Mouse (Mus musculus): ENCODE results near the gene Ranbp1.
"Not testable (repeated sequence)": the region's sequence is repeated elsewhere in the genome, so short reads cannot be mapped to it uniquely, and the experiment has no call there.

Ranbp1 gene

DNA sequence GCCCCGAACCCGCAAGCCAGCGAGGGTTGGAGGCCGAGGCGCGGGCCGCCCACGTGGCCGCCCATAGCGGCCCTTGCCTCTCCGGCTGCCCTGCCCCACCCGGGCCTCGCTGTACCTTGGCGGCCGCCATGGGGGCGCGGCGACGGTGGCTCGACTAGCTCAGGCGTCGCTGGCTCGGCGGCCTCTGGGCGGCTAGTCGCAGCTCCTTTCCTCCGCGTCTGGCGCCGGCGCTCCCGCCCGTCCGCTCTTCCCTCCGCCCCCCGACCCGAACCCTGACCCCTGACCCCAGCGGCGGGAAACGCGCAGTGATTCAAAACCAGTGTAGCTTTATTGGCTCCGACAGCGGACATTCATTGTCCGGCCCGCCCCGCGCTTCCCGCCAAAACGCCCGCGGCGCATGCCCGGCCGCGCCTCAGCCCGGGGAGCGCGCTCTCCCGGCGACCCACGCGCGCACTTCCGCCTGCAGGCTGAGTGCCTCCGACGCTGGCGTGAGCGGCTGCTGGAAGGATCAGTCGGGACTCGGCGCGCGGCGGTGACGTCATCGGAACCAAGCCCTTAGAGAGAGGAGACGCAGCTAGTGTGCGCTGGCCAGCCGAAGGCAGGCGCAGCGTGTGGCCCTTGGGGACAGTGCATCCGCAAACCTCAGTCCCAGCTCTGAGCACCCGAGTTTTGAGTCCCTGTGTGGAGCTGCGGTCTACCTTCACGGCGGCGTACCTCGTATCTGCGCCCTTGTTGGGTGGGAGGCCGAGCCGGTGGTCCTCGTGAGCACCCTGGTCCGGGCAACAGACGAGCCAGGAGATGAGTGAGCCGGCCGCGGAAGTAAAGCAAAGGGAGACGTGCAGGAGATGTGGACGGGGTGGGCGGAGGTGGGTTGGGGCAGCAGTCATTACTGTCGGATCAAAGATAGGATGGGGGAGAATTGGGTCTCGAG is at the start of gene Ranbp1, which contains the start of gene Trmt2a:
Gene Ranbp1, minus strand, starts transcription at position 300 of the 931 bp plus-strand sequence.
Gene Trmt2a, plus strand, starts transcription at position 247 of the 931 bp plus-strand sequence.
- DNase-seq: peak; percentile 98

DNA sequence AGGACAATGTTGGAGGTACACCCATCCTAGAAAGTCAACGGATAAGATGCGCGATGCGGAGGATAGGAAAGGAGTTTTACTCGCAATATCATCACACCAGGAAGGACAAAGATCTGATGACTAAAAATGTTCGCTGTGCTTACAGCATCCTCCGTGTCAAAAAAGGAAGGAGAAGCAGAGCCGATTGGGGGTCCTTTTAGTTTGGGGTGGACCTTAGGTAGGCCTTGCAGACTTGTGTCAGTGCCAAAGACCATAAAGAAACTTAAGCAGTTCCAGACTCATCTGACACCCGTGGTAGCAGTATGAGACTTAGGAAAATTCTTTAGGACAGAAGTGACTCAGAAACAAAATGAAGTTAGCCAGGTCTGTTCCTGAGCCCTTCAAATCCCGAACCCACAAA is 41.1 kb upstream of the Ranbp1 start:
- not testable (repeated sequence) for DNase-seq

DNA sequence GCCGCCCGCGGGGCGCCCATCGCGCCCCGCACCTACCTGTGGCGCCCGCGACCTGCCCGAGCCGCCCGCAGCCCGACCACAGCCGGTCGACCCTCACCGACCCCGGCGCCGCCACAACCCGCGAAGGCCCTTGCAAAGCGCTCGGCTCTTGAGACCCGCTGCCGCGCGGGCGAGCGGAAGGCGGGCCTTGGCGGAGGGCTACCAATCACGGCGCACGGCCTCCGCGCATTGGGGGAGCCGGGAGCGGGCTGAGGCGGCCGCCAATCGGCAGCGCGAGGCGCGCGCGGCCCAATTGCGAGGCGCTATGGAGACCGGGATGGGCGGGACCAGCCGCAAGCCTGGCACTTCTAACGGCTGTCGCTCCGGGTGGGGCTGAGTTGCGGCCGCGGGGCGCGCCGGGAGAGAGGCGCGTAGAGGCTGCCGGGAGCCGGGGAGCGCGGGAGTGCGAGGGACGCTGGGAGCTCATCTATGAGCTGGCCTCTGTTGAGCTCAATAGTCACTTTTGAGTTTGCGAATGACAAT is 40.6 kb upstream of the Ranbp1 start, which contains the start of gene Dgcr8:
Gene Dgcr8, minus strand, starts transcription at position 180 of the 522 bp plus-strand sequence.
- peak; percentile 98 for DNase-seq

DNA sequence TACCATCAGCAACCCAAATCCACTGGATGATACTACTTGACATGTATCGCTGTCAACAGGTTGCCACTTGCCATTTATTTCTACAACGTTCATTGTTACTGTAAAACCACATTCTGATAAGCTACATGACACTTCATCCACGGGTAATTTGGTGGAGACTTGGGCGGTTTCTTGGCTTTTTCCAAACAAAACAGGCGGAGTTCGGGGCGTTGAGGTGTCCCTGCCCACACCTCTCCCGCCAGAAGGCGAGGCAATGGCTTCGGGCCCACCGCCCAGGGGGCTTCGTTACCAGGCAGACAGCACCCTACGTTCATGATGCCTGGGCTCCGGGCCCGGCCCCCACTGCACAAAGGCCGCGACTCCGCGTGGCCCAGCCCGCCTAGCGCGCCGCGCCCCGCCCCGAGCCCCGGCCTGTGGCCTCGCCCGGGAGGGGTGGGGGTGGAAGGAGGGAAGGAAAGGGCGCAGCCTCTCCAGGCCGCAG is 40.1 kb upstream of the Ranbp1 start:
- no peak for DNase-seq

DNA sequence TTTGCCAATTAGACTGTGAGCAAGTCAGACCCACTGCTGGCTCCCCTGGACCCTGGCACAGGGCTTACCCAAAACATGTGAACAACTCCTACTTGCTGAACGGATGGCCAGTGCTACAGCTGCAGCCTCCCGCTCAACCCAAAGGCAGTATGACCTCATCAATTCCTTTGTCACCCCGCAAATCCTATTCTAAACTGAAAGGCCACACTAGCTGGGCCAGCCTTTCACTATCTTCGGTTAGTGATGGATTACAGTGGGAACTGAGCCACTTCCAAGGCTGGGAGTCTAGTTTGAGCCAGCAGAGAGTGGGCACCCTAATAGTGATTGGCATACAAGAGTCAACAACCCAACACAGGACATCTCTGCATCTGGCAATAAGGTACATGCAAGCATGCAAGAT is 39.6 kb upstream of the Ranbp1 start:
- no peak for DNase-seq

DNA sequence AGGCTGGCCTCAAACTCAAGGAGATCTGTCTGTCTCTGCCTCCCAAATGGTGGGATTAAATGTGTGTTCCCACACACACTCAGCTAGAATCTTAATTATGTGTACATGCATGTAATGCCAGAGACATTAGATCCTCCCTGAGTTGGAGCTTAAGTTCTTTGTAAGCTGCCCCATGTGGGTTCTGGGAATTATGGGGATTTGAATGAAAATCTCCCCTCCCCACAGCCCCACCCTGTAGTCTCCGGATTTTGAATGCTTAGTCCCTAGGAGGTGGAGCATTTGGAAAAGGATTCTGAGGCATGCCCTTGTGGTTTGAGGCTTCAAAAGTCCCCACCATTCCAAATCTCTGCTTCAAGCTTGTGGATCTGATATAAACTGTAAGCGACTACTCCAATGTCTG is 26.6 kb upstream of the Ranbp1 start:
- no peak for DNase-seq

DNA sequence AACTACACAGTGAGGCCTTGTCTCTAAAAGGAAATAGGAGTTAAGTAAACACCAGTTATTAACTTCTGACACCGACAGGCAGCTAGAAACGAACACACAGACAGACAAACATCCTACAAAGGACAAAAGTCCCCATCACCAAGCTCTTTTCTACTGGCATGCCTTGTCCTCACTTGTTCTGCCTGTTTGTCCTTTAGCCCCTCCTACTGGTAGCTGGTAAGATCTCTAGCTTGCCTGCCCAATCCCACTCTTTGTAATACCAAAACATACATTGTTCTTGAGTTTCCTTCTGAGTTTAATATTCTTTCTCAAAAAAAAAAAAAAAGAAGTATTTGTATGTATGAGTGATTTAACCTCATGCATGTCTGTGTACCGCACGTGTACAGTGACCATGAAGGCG is 19.6 kb upstream of the Ranbp1 start:
- no peak for DNase-seq

DNA sequence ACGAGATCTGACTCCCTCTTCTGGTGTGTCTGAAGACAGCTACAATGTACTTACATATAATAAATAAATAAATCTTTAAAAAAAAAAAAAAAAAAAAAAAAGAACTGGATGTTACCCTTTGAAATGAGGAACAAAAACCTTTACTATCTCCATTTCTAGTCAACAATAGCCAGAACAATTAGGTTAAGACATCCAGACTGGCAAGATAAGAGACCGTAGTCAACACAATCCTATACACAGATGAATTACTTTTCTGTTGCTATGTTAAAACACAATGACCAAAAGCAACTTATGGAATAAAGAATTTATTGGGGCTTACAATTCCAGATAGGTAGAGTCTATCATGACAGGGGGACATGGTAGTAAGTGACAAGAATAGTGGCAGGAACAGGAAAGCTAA is 16.5 kb upstream of the Ranbp1 start:
- no peak for DNase-seq

DNA sequence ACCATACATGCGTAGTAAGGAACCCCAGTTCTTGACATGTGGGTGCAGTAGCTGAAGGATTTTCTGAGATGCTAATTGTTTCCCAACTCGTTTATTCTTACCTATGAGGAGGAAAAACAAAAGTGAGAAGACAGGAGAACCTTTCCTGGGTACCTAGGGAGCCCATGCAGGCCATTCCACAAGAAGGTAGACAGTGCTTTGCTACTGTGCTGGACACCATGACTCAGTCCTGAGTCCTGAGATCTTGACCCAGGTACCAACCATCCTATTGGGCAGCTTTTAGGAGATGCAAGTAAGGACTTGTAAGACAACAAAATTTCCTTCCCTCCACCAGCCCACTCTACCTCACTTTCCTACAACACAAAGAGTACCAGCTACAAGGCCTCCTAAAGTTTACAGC is 9.7 kb upstream of the Ranbp1 start, which contains the start of gene Gm49776:
Gene Gm49776, minus strand, starts transcription at position 101 of the 400 bp plus-strand sequence.
- DNase-seq: no peak

DNA sequence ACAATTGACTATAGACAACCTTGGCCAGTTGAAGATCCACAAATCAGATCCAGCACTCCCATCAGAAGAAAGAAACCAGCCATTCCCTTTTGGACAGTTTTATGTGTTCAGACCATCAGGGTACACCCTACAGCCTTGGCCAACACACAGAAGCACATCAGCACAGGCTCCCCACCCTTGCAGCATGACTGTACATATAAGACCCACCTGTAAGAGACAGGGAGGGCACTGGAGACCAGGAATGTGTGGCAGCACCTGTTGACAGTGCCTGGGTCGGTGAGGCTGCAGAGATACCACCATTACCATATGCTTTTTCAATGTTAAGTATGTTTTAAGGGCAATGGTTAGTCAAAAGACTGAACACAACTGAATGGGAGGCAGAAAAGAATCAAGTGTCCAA is 5.3 kb upstream of the Ranbp1 start:
- DNase-seq: no peak

DNA sequence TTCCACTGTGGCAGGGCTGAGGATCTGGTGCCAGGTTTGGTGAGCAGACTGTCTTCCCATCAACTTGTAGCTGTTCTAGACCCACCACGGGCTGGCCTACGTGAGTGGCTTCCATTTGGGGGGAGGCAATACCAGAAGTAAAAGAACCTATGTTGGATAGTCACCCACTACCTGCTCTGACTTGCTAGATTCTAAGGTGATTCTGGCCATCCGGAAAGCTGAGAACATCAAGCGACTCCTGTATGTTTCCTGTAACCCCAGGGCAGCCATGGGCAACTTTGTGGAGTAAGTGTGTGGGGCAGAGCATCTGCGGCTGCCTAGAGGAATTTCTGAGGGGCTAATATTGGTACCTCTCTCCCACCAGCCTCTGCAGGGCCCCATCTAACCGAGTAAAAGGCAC is 4.2 kb upstream of the Ranbp1 start:
- DNase-seq: no peak

DNA sequence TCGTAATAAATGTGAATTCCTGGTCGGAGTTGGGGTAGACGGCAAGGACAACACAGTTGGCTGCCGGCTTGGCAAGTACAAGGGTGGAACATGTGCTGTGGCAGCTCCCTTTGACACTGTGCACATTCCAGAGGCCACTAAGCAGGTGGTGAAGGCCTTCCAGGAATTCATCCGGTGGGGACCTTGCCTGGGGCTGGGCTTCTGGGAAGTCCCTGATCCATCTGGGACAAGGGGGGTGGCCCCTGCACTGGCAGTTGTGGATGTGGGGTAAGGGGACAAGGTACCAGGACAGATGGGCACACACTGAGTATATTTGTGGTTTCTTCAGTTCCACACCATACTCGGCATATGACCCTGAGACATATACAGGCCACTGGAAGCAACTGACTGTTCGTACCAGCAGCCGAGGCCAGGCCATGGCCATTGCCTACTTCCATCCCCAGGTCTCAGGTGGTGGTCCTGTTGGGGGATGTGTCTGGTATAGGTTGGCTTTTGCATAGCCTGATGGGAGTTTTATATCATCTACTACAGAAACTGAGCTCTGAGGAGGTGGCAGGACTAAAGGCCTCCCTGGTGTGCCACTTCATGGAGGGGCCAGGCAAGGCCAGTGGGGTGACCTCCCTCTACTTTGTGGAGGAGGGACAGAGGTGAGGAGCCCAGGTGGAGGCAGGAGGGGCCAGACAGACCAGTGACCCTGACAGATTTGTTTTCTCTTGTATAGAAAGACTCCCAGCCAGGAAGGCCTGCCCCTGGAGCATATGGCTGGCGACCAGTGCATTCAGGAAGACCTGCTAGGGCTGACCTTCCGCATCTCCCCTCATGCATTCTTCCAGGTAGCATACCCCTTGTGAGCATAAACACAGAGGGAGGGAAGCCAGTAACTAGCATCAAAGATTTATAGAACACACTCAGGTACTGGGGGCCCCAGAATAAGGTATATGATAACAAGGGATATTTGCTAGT is 2.6 kb upstream of the Ranbp1 start:
- no peak for DNase-seq

DNA sequence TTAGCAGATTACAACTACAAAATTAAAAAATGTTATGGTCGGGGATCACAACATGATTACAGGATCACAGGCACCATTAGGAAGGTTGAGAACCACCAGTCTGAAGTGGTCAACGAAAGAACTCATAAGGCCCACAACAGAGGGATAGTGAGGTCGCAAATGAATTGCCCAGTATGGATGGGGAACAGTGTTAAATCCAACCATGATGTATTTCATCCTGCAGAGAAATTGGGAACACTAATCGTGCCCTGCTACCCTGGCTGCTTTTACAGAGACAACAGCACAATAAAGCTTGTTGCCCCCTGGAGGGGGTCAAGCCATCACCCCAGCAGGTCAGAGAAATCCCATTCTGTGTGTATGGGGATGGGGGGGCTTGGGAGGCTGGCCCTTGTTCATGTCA is 1.7 kb upstream of the Ranbp1 start:
- DNase-seq: no peak

DNA sequence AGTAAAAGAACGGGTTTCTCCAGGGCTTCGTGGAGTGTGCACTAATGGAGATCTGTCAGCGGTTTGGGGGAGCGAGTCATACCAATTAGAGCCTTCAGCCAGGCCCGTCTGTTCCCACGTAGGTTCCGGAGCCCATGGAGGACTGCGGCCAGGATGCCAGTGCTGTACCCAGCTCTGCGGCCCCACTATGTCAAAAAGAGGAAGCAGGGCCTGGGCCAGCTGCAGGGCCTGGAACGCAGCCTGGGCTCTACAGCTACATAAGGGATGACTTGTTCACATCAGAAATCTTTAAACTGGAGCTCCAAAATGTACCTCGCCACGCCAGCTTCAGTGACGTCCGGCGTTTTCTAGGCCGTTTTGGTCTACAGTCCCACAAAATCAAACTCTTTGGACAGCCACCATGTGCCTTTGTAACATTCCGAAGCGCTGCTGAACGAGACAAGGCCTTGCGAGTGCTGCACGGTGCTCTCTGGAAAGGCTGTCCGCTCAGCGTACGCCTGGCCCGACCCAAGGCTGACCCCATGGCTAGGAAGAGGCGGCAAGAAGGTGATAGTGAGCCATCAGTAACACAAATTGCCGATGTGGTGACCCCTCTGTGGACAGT is 934 bp upstream of the Ranbp1 start:
- DNase-seq: peak; percentile 38

DNA sequence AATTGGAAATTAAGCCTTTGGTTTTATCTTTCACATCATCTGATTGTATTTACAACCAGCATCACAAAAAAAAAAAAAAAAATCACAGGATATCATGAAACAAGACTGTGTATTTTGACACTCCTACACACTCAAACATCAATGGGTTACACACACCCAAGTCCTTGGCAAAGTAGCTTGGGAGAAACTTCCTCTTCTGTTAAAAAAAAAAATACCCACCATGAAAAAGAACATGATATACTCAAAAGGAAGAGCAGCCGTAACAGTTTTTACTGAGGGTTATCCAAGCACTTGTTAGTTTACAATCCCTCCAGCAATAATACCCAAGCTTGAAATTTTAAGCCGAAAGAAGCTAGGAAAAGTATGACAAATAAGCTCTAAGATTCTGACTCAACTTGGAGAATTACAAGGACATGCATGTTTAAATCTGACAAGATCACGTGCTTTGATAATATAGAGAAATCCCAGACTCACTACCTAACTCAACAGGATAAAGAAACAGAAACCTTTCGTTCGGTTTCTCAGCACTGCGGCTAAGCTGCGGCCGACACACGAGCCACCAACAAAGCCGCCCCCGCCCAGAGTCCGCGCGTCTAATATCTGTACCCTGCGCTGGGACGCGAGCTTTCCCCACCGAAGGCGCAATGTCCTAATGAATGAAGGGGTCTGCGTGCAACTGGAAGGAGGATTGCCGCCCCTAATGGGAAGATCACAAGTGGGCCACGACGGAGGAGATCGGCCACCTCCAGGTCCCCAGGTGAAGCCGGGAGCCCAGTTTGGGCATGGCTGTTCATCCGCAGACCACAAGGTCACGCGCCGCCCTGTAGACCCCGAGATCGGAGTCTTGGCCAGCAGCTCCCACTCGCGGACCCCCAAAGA is 772 bp downstream of the Ranbp1 start:
- DNase-seq: no peak

DNA sequence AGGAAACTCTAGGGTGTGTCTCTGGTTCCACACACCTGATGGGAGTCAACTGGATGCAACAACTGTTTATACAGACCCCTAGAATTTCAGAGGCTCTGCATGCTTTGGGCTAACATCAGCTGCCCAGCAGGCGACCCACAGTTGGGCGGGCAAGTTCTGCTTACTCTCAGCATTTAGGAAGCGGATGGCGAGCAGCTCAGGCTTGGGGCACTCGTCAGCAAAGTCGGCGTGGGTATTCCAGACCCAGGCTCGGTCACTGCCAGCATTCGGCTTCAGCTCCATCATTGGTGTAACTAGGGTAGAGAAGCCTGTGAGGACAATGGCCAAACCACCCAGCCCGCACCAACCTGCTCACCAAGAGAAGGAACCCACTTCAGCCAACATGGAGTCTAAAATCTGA is 7.0 kb downstream of the Ranbp1 start:
- DNase-seq: no peak

DNA sequence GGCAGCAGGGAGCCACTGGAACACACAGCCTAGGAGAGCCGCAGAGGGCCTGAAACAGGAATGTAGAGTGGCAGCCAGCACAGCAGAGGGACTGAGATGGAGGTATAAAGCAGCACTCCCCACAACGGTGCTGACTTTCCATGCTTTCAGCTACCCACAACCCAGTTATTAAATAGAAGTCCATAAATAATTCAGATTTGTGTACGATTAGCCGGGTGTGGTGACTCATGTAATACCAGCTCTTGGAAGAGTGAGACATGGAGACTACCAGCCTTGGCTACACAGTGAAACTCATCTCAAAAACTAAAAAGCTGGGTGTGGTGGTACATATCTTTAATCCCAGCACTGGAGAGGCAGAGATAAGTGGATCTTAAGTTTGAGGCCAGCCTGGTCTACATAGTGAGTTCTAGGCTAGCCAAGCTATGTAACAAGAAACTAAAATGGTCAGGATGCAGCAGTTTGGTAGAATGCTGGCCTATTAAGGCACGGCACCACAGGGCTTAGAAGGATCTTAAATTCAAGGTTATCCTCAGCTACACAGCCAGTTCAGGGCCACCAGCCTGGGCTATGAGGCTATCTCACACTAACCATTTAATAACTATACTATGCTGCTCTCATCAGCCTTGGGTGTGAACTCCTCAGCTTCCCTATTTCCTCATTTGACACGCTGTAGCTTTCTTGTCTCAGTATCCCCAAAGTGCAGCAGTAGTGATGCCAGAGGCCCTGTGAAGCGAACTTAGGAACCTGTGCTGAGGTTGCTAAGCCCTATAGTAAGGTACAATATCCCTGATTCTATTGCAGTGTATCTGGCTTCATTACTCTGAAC is 11.6 kb downstream of the Ranbp1 start:
- no peak for DNase-seq

DNA sequence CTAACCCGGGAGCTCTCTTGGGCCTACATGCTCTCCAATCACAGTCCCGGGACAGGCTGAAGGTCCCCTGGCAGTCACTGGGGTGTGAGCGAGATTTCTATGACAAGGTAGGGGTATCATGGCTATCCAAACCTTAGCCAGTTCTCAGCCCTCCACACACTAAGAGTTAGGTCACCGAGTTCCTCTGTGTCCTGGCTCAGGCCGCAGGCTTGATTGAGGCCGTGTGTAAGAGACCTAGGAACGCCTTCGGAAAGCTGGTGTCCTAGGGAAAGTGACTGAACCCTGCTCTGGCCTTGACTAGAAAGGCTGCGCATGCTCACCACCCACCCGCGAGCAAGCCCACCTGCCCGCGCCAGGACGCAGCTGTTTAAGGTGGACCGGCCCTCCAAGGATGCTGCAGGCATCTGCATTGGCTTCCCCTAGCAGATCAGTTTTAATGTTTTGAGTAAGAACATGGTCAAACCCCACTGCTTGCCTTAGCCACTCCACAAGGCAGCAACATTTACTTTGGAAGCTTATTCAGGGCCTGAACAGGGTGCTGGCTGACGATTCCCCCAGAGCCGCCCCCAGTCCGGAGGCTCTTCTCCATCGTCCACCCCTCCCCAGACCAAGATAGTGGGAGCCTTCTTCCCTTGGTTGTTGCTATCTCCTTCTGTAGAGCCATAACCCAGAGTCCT is 13.0 kb downstream of the Ranbp1 start:
- peak; percentile 71 for DNase-seq

DNA sequence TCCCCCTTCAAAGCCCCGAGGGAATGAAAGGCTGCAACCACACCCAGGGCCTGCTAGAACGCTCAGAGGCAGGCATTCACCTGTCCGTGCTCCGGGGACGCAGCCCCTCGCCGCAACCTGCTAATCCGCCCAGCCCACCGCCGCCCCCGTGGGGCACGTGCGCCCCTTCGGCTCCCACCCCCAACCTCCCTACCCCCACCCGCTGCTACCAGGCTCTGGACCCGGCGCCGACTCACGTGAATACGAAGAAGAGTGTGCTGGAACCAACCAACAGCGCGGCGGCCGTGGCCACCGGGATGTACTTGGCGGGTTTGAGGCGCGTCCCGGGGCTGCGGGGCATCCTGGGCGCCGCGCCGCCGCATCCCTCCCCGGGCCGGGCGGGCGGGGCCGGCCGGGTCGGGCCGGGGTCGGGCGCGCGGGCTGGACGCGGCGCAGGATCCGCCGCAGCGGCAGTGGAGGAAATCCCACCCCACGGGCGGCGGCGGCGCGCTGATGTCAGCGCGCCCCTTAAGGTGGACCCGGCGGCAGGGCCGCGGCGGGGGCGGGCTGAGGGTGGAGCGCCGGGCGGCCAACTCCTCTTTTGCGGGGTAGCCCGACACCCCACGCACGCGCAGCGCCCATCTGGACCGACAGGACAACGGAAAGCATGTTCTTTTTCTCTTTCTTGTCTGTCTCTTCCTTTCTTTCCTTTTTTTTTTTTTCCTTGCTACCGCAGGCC is 13.7 kb downstream of the Ranbp1 start, which contains the start of gene Zdhhc8:
Gene Zdhhc8, minus strand, starts transcription at position 466 of the 718 bp plus-strand sequence.
- DNase-seq: peak; percentile 35
